Mouse (Mus musculus): ENCODE data around the gene Nlrp10.

- TF ChIP-seq POLR2A (IDR thresholded peaks at IDR 0.05; ENCODE audit: borderline replicate concordance, extremely low read depth, low read depth, low read length) (peak; percentile 64; the same call in 1 of the 2 replicates), CTCF (IDR thresholded peaks at IDR 0.05; ENCODE audit: insufficient read depth, low read length) (peak; percentile 82)
Observed at GRCm38 (mm10) chr7:108933794-108934731, 4.1 kb upstream of the Nlrp10 start, which contains the start of gene Eif3f.
